Mouse (Mus musculus): Measurements from ENCODE around the gene Vmn1r56. TPM values are rescaled to one million over a fixed set of nuclear protein-coding genes. Genes with fewer than 3 reads are reported as not detected.
"Not testable (repeated sequence)": the region's sequence is repeated elsewhere in the genome, so short reads cannot be mapped to it uniquely, and the experiment has no call there.

Vmn1r56 gene
- not detected in 2 replicates for polyA plus RNA-seq (2015; fragmentation: Nextera tagmentation; extraction: Ambion mirVana)

- DNase-seq (ENCODE audit: low spot score), result not testable (repeated sequence)
These were observed at the start of gene Vmn1r56 for GRCm38 (mm10) chr7:5196647-5197046. TSS of gene Vmn1r56 (minus strand) at chr7:5196747.

GRCm38 (mm10) chr7:5218193-5218592, 21.6 kb upstream of the Vmn1r56 start, which contains the start of gene Vmn1r57:
TSS of gene Vmn1r57 (plus strand) at chr7:5218493.
- DNase-seq (ENCODE audit: low spot score), result not testable (repeated sequence)

- DNase-seq (ENCODE audit: low spot score), result not testable (repeated sequence)
These were observed 47.0 kb downstream of the Vmn1r56 start, which contains the start of gene Vmn1r55 for GRCm38 (mm10) chr7:5149570-5149969. TSS of gene Vmn1r55 (minus strand) at chr7:5149670.

Other genes starting within 250 kb of the Vmn1r56 start
- gene Sbk2, start 232.3 kb downstream of the Vmn1r56 start, polyA plus RNA-seq (2015; fragmentation: Nextera tagmentation; extraction: Ambion mirVana), result 0.09 and 0.21 TPM in 2 replicates
- not detected in 2 replicates for gene Sbk3, start 225.6 kb downstream of the Vmn1r56 start, polyA plus RNA-seq (2015; fragmentation: Nextera tagmentation; extraction: Ambion mirVana)
- gene Zfp579, start 200.6 kb downstream of the Vmn1r56 start, polyA plus RNA-seq (2015; fragmentation: Nextera tagmentation; extraction: Ambion mirVana), result 18.7 and 22.3 TPM in 2 replicates
- 14.9 and 18.2 TPM in 2 replicates for gene Zfp524, start 182.3 kb downstream of the Vmn1r56 start, polyA plus RNA-seq (2015; fragmentation: Nextera tagmentation; extraction: Ambion mirVana)
- 32.3 and 33.5 TPM in 2 replicates for gene Fiz1, start 182.1 kb downstream of the Vmn1r56 start, polyA plus RNA-seq (2015; fragmentation: Nextera tagmentation; extraction: Ambion mirVana)
- 2.9 and 5.4 TPM in 2 replicates for gene Gm44973, start 181.3 kb downstream of the Vmn1r56 start, polyA plus RNA-seq (2015; fragmentation: Nextera tagmentation; extraction: Ambion mirVana)
- gene Zfp865, start 176.4 kb downstream of the Vmn1r56 start, polyA plus RNA-seq (2015; fragmentation: Nextera tagmentation; extraction: Ambion mirVana), result 5.1 and 5.9 TPM in 2 replicates
- gene Ccdc106, start 176.2 kb downstream of the Vmn1r56 start, polyA plus RNA-seq (2015; fragmentation: Nextera tagmentation; extraction: Ambion mirVana), result 0.27 TPM in 1 of 2 replicates, not detected in the other
- gene 4632433K11Rik, start 162.6 kb downstream of the Vmn1r56 start, polyA plus RNA-seq (2015; fragmentation: Nextera tagmentation; extraction: Ambion mirVana), result not detected in 2 replicates
- 3.8 and 4.4 TPM in 2 replicates for gene Zfp784, start 158.3 kb downstream of the Vmn1r56 start, polyA plus RNA-seq (2015; fragmentation: Nextera tagmentation; extraction: Ambion mirVana)
- gene Zfp580, start 145.2 kb downstream of the Vmn1r56 start, polyA plus RNA-seq (2015; fragmentation: Nextera tagmentation; extraction: Ambion mirVana), result 15.2 and 15.4 TPM in 2 replicates
- 131 and 138 TPM in 2 replicates for gene U2af2, start 134.6 kb downstream of the Vmn1r56 start, polyA plus RNA-seq (2015; fragmentation: Nextera tagmentation; extraction: Ambion mirVana)
- 42.6 and 44.8 TPM in 2 replicates for gene Epn1, start 116.5 kb downstream of the Vmn1r56 start, polyA plus RNA-seq (2015; fragmentation: Nextera tagmentation; extraction: Ambion mirVana)
- not detected in 2 replicates for gene Rfpl4, start 79.8 kb downstream of the Vmn1r56 start, polyA plus RNA-seq (2015; fragmentation: Nextera tagmentation; extraction: Ambion mirVana)
- gene Rasl2-9, start 70.8 kb downstream of the Vmn1r56 start, polyA plus RNA-seq (2015; fragmentation: Nextera tagmentation; extraction: Ambion mirVana), result 0.13 and 0.40 TPM in 2 replicates
- not detected in 2 replicates for gene Vmn1r55, start 47.1 kb downstream of the Vmn1r56 start, polyA plus RNA-seq (2015; fragmentation: Nextera tagmentation; extraction: Ambion mirVana)
- gene Vmn1r57, start 21.7 kb upstream of the Vmn1r56 start, polyA plus RNA-seq (2015; fragmentation: Nextera tagmentation; extraction: Ambion mirVana), result not detected in 2 replicates
- gene Gm5065, start 153.8 kb upstream of the Vmn1r56 start, polyA plus RNA-seq (2015; fragmentation: Nextera tagmentation; extraction: Ambion mirVana), result not detected in 2 replicates
- not detected in 2 replicates for gene Nlrp2, start 154.3 kb upstream of the Vmn1r56 start, polyA plus RNA-seq (2015; fragmentation: Nextera tagmentation; extraction: Ambion mirVana)
- gene Vmn1r58, start 216.6 kb upstream of the Vmn1r56 start, polyA plus RNA-seq (2015; fragmentation: Nextera tagmentation; extraction: Ambion mirVana), result not detected in 2 replicates

All from thymus, postnatal 0 days (tissue).